Mouse (Mus musculus): ENCODE data around the gene Aanat. TPM values are rescaled to one million over a fixed set of nuclear protein-coding genes. Genes with fewer than 3 reads are reported as not detected.
A peak's percentile ranks its signal among the peaks of the same experiment; 100 is the strongest.
"Not testable (repeated sequence)": the region's sequence is repeated elsewhere in the genome, so short reads cannot be mapped to it uniquely, and the experiment has no call there.

Gene Aanat
- total and polyA plus RNA-seq, 2 experiments from 2014 or later: 0.46 to 0.68 TPM

DNA sequence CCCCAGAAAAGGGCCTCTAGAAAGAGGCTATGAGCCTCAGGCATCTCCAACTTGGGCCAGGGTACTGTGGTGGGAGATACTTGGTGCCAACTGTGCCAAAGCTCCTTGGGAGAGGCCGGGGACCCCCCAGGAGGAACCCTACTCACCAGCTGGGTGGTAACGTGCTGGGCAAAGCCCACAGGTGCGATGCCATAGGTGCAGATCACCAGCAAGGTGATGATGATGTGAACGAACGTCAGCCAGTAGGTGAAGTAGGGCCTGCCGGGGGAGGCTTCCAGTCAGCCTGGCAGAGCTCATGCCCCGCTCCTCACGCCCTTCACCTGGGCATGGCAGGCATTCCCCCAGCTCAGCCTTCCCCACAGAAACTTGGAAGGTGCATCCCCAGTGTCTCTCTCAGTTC is 15.8 kb downstream of the Aanat start:
- no peak for TF ChIP-seq CTCF (IDR thresholded peaks at IDR 0.05; ENCODE audit: low read depth)
- H3K36me3 ChIP-seq (ENCODE audit: insufficient read depth, low read length): no peaks in the 10 kb centered on the region
- no peak overlapping the region for H3K9ac ChIP-seq (replicated peaks; ENCODE audit: low read length)
- no peak overlapping the region for H3K4me3 ChIP-seq (ENCODE audit: low read length)
- no peaks in the 10 kb centered on the region; the same call in 1 of the 2 replicates for H3K4me1 ChIP-seq (ENCODE audit: insufficient read depth, low read length)
- H3K27me3 ChIP-seq (ENCODE audit: insufficient read depth, low read length): no peaks in the 10 kb centered on the region
- H3K9me3 ChIP-seq (ENCODE audit: low read length): no peaks in the 10 kb centered on the region
- WGBS: 83% methylated on average over 8 of the region's 8 CpGs
- no peak overlapping the region for H3K4me2 ChIP-seq (ENCODE audit: low read depth, low read length)
- no peak overlapping the region for H3K27ac ChIP-seq
- ATAC-seq: no peak
- no peak for DNase-seq (ENCODE audit: low spot score)

GRCm38 (mm10) chr11:116603339-116603738 is 17.1 kb downstream of the Aanat start:
- Histone ChIP-seq H3K27me3 (ENCODE audit: insufficient read depth, low read length) (no peaks in the 10 kb centered on the region), H3K27ac (no peak overlapping the region), H3K4me3 (ENCODE audit: low read length) (no peak overlapping the region), H3K4me1 (ENCODE audit: insufficient read depth, low read length) (no peaks in the 10 kb centered on the region; the same call in 1 of the 2 replicates), H3K9me3 (ENCODE audit: low read length) (no peaks in the 10 kb centered on the region), H3K36me3 (ENCODE audit: insufficient read depth, low read length) (no peaks in the 10 kb centered on the region), H3K4me2 (ENCODE audit: low read depth, low read length) (no peak overlapping the region), H3K9ac (replicated peaks; ENCODE audit: low read length) (no peak overlapping the region)
- WGBS: 93% methylated on average over 10 of the region's 10 CpGs
- ATAC-seq (no peak), DNase-seq (ENCODE audit: low spot score) (no peak)
- peak; percentile 58 for TF ChIP-seq CTCF (IDR thresholded peaks at IDR 0.05; ENCODE audit: low read depth)

DNA sequence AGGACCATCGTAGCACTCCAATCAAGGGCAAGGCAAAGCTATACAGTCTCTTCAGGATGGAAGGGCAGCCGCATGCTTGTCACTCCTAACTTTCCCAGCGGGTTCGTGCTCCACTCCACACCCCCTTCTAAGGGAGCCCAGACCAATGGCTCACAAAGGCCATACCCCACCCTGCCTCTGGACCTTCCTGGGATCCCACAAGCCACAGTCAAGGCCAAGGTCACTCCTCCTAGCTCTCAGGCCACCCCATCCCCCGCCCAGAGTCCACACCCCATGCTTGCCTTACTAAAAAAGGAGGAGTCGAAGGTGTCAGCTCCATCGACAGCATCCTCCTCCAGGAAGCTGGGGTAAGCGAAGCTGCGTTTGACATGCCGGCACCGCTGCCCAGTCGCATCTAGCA is 17.9 kb downstream of the Aanat start:
- H3K36me3 ChIP-seq (ENCODE audit: insufficient read depth, low read length): no peaks in the 10 kb centered on the region
- H3K4me1 ChIP-seq (ENCODE audit: insufficient read depth, low read length): no peaks in the 10 kb centered on the region
- no peak for ATAC-seq
- H3K4me3 ChIP-seq (ENCODE audit: low read length): no peak overlapping the region
- TF ChIP-seq CTCF (IDR thresholded peaks at IDR 0.05; ENCODE audit: low read depth): no peak
- 90% methylated on average over 12 of the region's 12 CpGs for WGBS
- H3K27me3 ChIP-seq (ENCODE audit: insufficient read depth, low read length): no peaks in the 10 kb centered on the region
- H3K9ac ChIP-seq (replicated peaks; ENCODE audit: low read length): no peak overlapping the region
- no peak overlapping the region for H3K4me2 ChIP-seq (ENCODE audit: low read depth, low read length)
- no peak for DNase-seq (ENCODE audit: low spot score)
- H3K9me3 ChIP-seq (ENCODE audit: low read length): no peaks in the 10 kb centered on the region
- H3K27ac ChIP-seq: no peak overlapping the region

- Histone ChIP-seq H3K27ac (no peak overlapping the region), H3K9me3 (ENCODE audit: low read length) (no peaks in the 10 kb centered on the region), H3K27me3 (ENCODE audit: insufficient read depth, low read length) (no peaks in the 10 kb centered on the region), H3K9ac (replicated peaks; ENCODE audit: low read length) (no peak overlapping the region), H3K4me3 (ENCODE audit: low read length) (no peak overlapping the region), H3K36me3 (ENCODE audit: insufficient read depth, low read length) (no peaks in the 10 kb centered on the region), H3K4me2 (ENCODE audit: low read depth, low read length) (no peak overlapping the region), H3K4me1 (ENCODE audit: insufficient read depth, low read length) (no peaks in the 10 kb centered on the region)
- DNase-seq (ENCODE audit: low spot score) (no peak), ATAC-seq (no peak)
- WGBS: 94% methylated on average over 3 of the region's 3 CpGs
- TF ChIP-seq CTCF (IDR thresholded peaks at IDR 0.05; ENCODE audit: low read depth): no peak
These were observed 21.5 kb downstream of the Aanat start for GRCm38 (mm10) chr11:116607717-116608116.

DNA sequence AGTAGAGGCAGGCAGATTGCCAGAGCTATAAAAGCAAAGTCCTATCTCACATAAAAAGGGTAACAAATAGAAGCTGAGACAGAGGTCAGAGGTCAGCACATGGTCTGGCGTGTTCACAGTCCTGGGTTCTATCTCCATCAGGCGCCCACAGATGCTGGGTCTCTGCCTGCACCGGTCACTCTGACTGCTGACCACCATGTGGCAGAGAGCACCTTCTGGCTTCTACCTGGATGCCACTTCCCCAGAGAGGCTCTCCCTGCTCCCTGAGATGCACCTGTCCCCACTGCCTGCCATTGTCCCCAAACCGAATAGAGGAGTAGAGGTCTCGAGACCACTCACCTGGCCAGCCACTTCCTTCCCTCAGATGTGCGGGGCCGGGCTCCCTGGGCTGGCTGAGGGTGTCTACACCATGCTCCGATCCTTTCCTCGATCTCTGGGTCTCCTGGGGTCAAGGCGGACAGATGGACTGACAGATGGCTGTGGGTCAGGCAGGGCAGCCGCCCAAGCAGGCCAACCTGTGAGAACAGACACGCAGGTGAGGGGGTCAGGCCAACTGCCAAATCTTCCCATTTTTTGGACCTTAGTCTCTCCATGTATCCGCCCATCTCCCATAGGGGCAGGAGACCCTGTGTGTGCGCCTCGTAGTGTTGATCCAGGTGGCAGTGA is 23.9 kb downstream of the Aanat start:
- no peak for TF ChIP-seq CTCF (IDR thresholded peaks at IDR 0.05; ENCODE audit: low read depth)
- H3K27me3 ChIP-seq (ENCODE audit: insufficient read depth, low read length): no peaks in the 10 kb centered on the region
- DNase-seq (ENCODE audit: low spot score) (no peak), ATAC-seq (no peak)
- no peaks in the 10 kb centered on the region for H3K9me3 ChIP-seq (ENCODE audit: low read length)
- H3K4me3 ChIP-seq (ENCODE audit: low read length): no peak overlapping the region
- no peak overlapping the region for H3K9ac ChIP-seq (replicated peaks; ENCODE audit: low read length)
- 82% methylated on average over 15 of the region's 15 CpGs for WGBS
- no peaks in the 10 kb centered on the region for H3K4me1 ChIP-seq (ENCODE audit: insufficient read depth, low read length)
- no peaks in the 10 kb centered on the region for H3K36me3 ChIP-seq (ENCODE audit: insufficient read depth, low read length)
- no peak overlapping the region for H3K27ac ChIP-seq
- no peak overlapping the region for H3K4me2 ChIP-seq (ENCODE audit: low read depth, low read length)

- not testable (repeated sequence) for H3K9ac ChIP-seq (replicated peaks; ENCODE audit: low read length); H3K4me2 ChIP-seq (ENCODE audit: low read depth, low read length); H3K4me3 ChIP-seq (ENCODE audit: low read length); H3K27ac ChIP-seq; H3K9me3 ChIP-seq (ENCODE audit: low read length); H3K36me3 ChIP-seq (ENCODE audit: insufficient read depth, low read length); H3K4me1 ChIP-seq (ENCODE audit: insufficient read depth, low read length); H3K27me3 ChIP-seq (ENCODE audit: insufficient read depth, low read length); DNase-seq (ENCODE audit: low spot score); ATAC-seq
- 90% methylated on average over 9 of the region's 9 CpGs for WGBS
These were observed 24.9 kb downstream of the Aanat start for GRCm38 (mm10) chr11:116611168-116611567.

DNA sequence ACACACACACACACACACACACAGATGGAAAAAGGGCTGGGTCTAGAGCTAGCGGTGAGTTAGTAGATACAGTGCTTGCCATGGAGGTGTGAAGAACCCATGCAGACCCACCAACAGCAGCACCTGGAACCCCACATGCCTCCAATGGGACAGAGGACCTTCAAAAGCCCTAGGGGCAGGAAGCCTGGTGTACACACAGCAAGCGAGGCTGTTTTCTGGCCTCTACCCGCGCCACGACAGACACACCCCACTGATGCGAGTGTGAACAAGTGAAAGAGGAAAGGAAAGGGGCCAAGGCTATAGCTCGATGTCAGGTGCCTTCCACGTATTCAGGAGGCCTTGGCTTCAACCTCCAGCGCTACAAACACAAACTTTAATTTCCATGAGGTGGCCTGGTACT is 25.7 kb downstream of the Aanat start:
- 93% methylated on average over 9 of the region's 9 CpGs for WGBS
- ATAC-seq (no peak), DNase-seq (ENCODE audit: low spot score) (no peak)
- Histone ChIP-seq H3K36me3 (ENCODE audit: insufficient read depth, low read length) (no peaks in the 10 kb centered on the region), H3K4me2 (ENCODE audit: low read depth, low read length) (no peak overlapping the region), H3K9me3 (ENCODE audit: low read length) (no peaks in the 10 kb centered on the region), H3K9ac (replicated peaks; ENCODE audit: low read length) (no peak overlapping the region), H3K27me3 (ENCODE audit: insufficient read depth, low read length) (no peaks in the 10 kb centered on the region), H3K4me1 (ENCODE audit: insufficient read depth, low read length) (no peaks in the 10 kb centered on the region), H3K4me3 (ENCODE audit: low read length) (no peak overlapping the region), H3K27ac (no peak overlapping the region)
- no peak for TF ChIP-seq CTCF (IDR thresholded peaks at IDR 0.05; ENCODE audit: low read depth)

Measured in hindbrain, postnatal 0 days (tissue).